In the genomic region with DNA sequence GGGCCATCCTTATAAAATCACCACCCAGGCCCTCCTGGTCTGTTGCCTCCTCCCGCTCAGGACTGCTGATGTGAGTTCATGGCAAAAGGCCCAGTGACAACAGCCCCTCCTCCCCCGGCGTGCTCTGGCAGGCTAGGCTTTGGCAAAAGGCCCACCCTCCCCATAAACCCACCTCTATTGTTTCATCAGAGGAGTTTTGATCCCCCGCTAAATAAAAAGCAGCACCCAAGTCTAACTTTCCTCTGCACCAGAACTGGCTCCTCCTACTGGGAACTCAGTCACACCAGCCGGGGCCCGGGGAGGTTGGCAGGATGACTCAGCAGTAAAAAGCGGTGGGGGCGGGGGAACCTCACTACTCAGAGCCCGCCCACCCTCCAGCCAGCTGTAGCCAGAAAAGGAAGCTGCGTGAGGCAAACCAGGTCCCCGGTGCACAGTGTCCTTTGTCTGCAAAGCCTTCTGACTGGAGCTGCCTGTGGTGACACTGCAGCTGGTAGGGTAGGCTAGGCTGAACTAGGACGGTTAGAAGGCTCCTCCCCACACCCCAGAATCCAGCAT, we compare ENCODE assay signal across 7 mouse cellular contexts.
DNase-seq lines count a peak whose midpoint lies in the region; ATAC-seq and TF ChIP-seq lines count a peak whose summit lies in the region.

No protein-coding gene starts in this region.

- 1% methylated on average over 12 of the region's 12 CpGs for WGBS in embryonic facial prominence, embryonic 11.5 days
- 2% methylated on average over 12 of the region's 12 CpGs for WGBS in limb, embryonic 10.5 days
- under 1% methylated on average over 12 of the region's 12 CpGs for WGBS in midbrain, embryonic 12.5 days
- WGBS in small intestine, adult 2 months = 2% methylated on average over 12 of the region's 12 CpGs

- peak; percentile 91 for DNase-seq in adrenal gland, postnatal 10 days
- peak; percentile 93 for DNase-seq in embryonic facial prominence, embryonic 11.5 days (ENCODE audit: low spot score)
- DNase-seq in heart, adult 11 months = peak; percentile 99
- DNase-seq in kidney, adult 11 months = peak; percentile 83
- DNase-seq in limb, embryonic 10.5 days (ENCODE audit: low spot score) = peak; percentile 93

- H3K4me3 ChIP-seq in embryonic facial prominence, embryonic 11.5 days (ENCODE audit: low read depth, low read length) = peak overlapping the region; percentile 14
- peak overlapping the region; percentile 52 for H3K4me3 ChIP-seq in limb, embryonic 10.5 days
- peak overlapping the region; percentile 38 for H3K4me3 ChIP-seq in midbrain, embryonic 12.5 days
- peak overlapping the region; percentile 48 for H3K4me3 ChIP-seq in small intestine, adult 2 months (ENCODE audit: low read depth, low read length)

- H3K4me1 ChIP-seq in embryonic facial prominence, embryonic 11.5 days (ENCODE audit: control insufficient read depth, insufficient read depth, low read length) = peaks cover 2% of the 10 kb centered on the region; the same call in 1 of the 2 replicates
- H3K4me1 ChIP-seq in limb, embryonic 10.5 days = peaks cover 32% of the 10 kb centered on the region
- peaks cover 18% of the 10 kb centered on the region for H3K4me1 ChIP-seq in midbrain, embryonic 12.5 days
- peaks cover 20% of the 10 kb centered on the region for H3K4me1 ChIP-seq in small intestine, adult 2 months (ENCODE audit: control insufficient read depth, insufficient read depth, insufficient read length, low read length)

- 0 out of 2 replicates have a peak overlapping the region, but pooled peaks have one; percentile 22 for H3K27ac ChIP-seq in embryonic facial prominence, embryonic 11.5 days (replicated peaks; ENCODE audit: low read depth, low read length)
- peak overlapping the region; percentile 75 for H3K27ac ChIP-seq in limb, embryonic 10.5 days
- H3K27ac ChIP-seq in midbrain, embryonic 12.5 days (replicated peaks) = peak overlapping the region; percentile 72
- H3K27ac ChIP-seq in small intestine, adult 2 months (ENCODE audit: insufficient read depth, low read depth, low read length) = peak overlapping the region; percentile 19

- H3K27me3 ChIP-seq in embryonic facial prominence, embryonic 11.5 days (ENCODE audit: control insufficient read depth, insufficient read depth, low read length) = no peaks in the 10 kb centered on the region
- H3K27me3 ChIP-seq in limb, embryonic 10.5 days (ENCODE audit: low read depth, poor library complexity, severe bottlenecking) = no peaks in the 10 kb centered on the region
- H3K27me3 ChIP-seq in midbrain, embryonic 12.5 days = no peaks in the 10 kb centered on the region
- H3K27me3 ChIP-seq in small intestine, adult 2 months (ENCODE audit: control insufficient read depth, insufficient read depth, low read length) = no peaks in the 10 kb centered on the region

- TF ChIP-seq CTCF in small intestine, adult 2 months (IDR thresholded peaks at IDR 0.05; ENCODE audit: extremely low read depth, insufficient read length, insufficient replicate concordance, low read depth, low read length) = no peak

- peak; percentile 95 for ATAC-seq in embryonic facial prominence, embryonic 11.5 days (replicated peaks; ENCODE audit: insufficient number of reproducible peaks, low FRiP score, low TSS enrichment, low read depth)
- ATAC-seq in midbrain, embryonic 12.5 days (ENCODE audit: low FRiP score, low read depth) = peak; percentile 97

- H3K9ac ChIP-seq in embryonic facial prominence, embryonic 11.5 days (replicated peaks; ENCODE audit: low read length) = peak overlapping the region; percentile 46
- peak overlapping the region; percentile 28; the same call in 1 of the 2 replicates for H3K9ac ChIP-seq in midbrain, embryonic 12.5 days (replicated peaks)

- no peaks in the 10 kb centered on the region for H3K9me3 ChIP-seq in embryonic facial prominence, embryonic 11.5 days (replicated peaks; ENCODE audit: control insufficient read depth, low read length)
- no peaks in the 10 kb centered on the region for H3K9me3 ChIP-seq in limb, embryonic 10.5 days (replicated peaks)
- no peaks in the 10 kb centered on the region for H3K9me3 ChIP-seq in midbrain, embryonic 12.5 days

- TF ChIP-seq POLR2A in small intestine, adult 2 months (IDR thresholded peaks at IDR 0.05; ENCODE audit: low read depth, low read length) = no peak

- H3K4me2 ChIP-seq in embryonic facial prominence, embryonic 11.5 days (ENCODE audit: low read depth, low read length) = peak overlapping the region; percentile 39
- H3K4me2 ChIP-seq in midbrain, embryonic 12.5 days (replicated peaks) = peak overlapping the region; percentile 56

- no peaks in the 10 kb centered on the region for H3K36me3 ChIP-seq in embryonic facial prominence, embryonic 11.5 days (replicated peaks; ENCODE audit: control insufficient read depth, insufficient read depth, low read depth, low read length)
- H3K36me3 ChIP-seq in limb, embryonic 10.5 days = no peaks in the 10 kb centered on the region
- no peaks in the 10 kb centered on the region for H3K36me3 ChIP-seq in midbrain, embryonic 12.5 days
- H3K36me3 ChIP-seq in small intestine, adult 2 months (ENCODE audit: control insufficient read depth, insufficient read depth, low read length) = no peaks in the 10 kb centered on the region

Comparison
In these comparisons a context has a peak if more than half of its experiments do, and no peak if none do; other contexts are left out.
1. Peak in every context shown above with its lines: DNase-seq, ATAC-seq, H3K4me3 ChIP-seq and H3K27ac ChIP-seq.
2. H3K27ac ChIP-seq: peak in every context shown above with its lines; median percentile 75 in limb, embryonic 10.5 days; 72 in midbrain, embryonic 12.5 days; 22 in embryonic facial prominence, embryonic 11.5 days; 19 in small intestine, adult 2 months.